Comparison of ENCODE assay signal across 9 mouse cellular contexts in genomic region chr11:98323933-98324332, GRCm38 (mm10). TPM values are rescaled to one million over a fixed set of nuclear protein-coding genes. Genes with fewer than 3 reads are reported as not detected.
DNase-seq lines count a peak whose midpoint lies in the region; ATAC-seq lines count a peak whose summit lies in the region.
"Had no signal": no experiment of that assay in that cellular context is flagged by ENCODE, and none has a peak within 500 bp of the region (broad histone marks: within the 10 kb centered on the region; RNA-seq: fewer than 3 reads in every experiment).

No protein-coding gene starts in this region.

- DNase-seq in hindbrain, embryonic 11.5 days (ENCODE audit: low spot score): peak; percentile 62
- DNase-seq in hindbrain, embryonic 10.5 days (ENCODE audit: low spot score): no peak
- DNase-seq in ES-CJ7 (ENCODE audit: low read depth, low spot score): peak; percentile 71
- peak; percentile 76 to 77 for DNase-seq in kidney, postnatal 4 days
- DNase-seq in natural killer cell, adult 2 months (ENCODE audit: low spot score in 2 of 2): no peak
- DNase-seq in thymus, postnatal 10 days (ENCODE audit: low spot score in 2 of 2): no peak
- no peak for DNase-seq in thymus, postnatal 14 days

- no peak overlapping the region for H3K4me3 ChIP-seq in hindbrain, embryonic 11.5 days (ENCODE audit: low read depth, low read length)
- no peak overlapping the region for H3K4me3 ChIP-seq in hindbrain, embryonic 10.5 days
- H3K4me3 ChIP-seq: limb, embryonic 15.5 days had no signal

- H3K9me3 ChIP-seq in hindbrain, embryonic 11.5 days (ENCODE audit: control insufficient read depth, low read length): no peaks in the 10 kb centered on the region
- no peaks in the 10 kb centered on the region for H3K9me3 ChIP-seq in hindbrain, embryonic 10.5 days
- H3K9me3 ChIP-seq: limb, embryonic 15.5 days had no signal

- H3K9ac ChIP-seq in hindbrain, embryonic 11.5 days (ENCODE audit: low read depth, low read length): no peak overlapping the region
- H3K9ac ChIP-seq: limb, embryonic 15.5 days had no signal

- ATAC-seq in hindbrain, embryonic 11.5 days (ENCODE audit: low FRiP score): no peak
- peak; percentile 50; the same call in 1 of the 2 replicates for ATAC-seq in common myeloid progenitor, adult 5-6 weeks (replicated peaks; ENCODE audit: low read depth, poor library complexity, severe bottlenecking)

- H3K4me2 ChIP-seq in hindbrain, embryonic 11.5 days (replicated peaks; ENCODE audit: low read depth, low read length): no peak overlapping the region
- H3K4me2 ChIP-seq: limb, embryonic 15.5 days had no signal

- under 1% methylated on average over 9 of the region's 9 CpGs for WGBS in hindbrain, embryonic 11.5 days
- WGBS in hindbrain, embryonic 10.5 days: 2% methylated on average over 9 of the region's 9 CpGs

- no peak overlapping the region for H3K27ac ChIP-seq in hindbrain, embryonic 11.5 days (ENCODE audit: low read depth, low read length)
- H3K27ac ChIP-seq in hindbrain, embryonic 10.5 days: no peak overlapping the region
- H3K27ac ChIP-seq: limb, embryonic 15.5 days had no signal

- peaks cover 97% of the 10 kb centered on the region for H3K27me3 ChIP-seq in hindbrain, embryonic 11.5 days (ENCODE audit: control insufficient read depth, insufficient read depth, low read length)
- peaks cover 100% of the 10 kb centered on the region for H3K27me3 ChIP-seq in hindbrain, embryonic 10.5 days (ENCODE audit: insufficient read depth, poor library complexity, severe bottlenecking)

- peaks cover 6% of the 10 kb centered on the region; the same call in 1 of the 2 replicates for H3K4me1 ChIP-seq in hindbrain, embryonic 11.5 days (replicated peaks; ENCODE audit: control insufficient read depth, insufficient read depth, low read length)
- peaks cover 23% of the 10 kb centered on the region for H3K4me1 ChIP-seq in hindbrain, embryonic 10.5 days (replicated peaks)

- H3K36me3 ChIP-seq in hindbrain, embryonic 11.5 days (ENCODE audit: control insufficient read depth, insufficient read depth, low read length): no peaks in the 10 kb centered on the region
- H3K36me3 ChIP-seq in hindbrain, embryonic 10.5 days: no peaks in the 10 kb centered on the region
- H3K36me3 ChIP-seq: limb, embryonic 15.5 days had no signal

RNA-seq across cellular contexts. Expression of gene Neurod2, which starts 5.5 kb away (rescaled TPM):
- polyA plus RNA-seq in hindbrain, embryonic 11.5 days (2014; fragmentation: Nextera tagmentation; extraction: Ambion mirVana): 0.27 and 0.36 TPM in 2 replicates
- polyA plus RNA-seq in hindbrain, embryonic 10.5 days (2016; fragmentation: Nextera tagmentation; extraction: Ambion mirVana): 0.07 and 0.13 TPM in 2 replicates
- not detected in 2 replicates for total RNA-seq in common myeloid progenitor, adult 5-6 weeks (2017)
- polyA plus RNA-seq: limb, embryonic 15.5 days had no signal

RNA-seq across cellular contexts. Expression of gene Ppp1r1b, which starts 24.3 kb away (rescaled TPM):
- 0.29 and 0.70 TPM in 2 replicates for polyA plus RNA-seq in hindbrain, embryonic 11.5 days (2014; fragmentation: Nextera tagmentation; extraction: Ambion mirVana)
- polyA plus RNA-seq in hindbrain, embryonic 10.5 days (2016; fragmentation: Nextera tagmentation; extraction: Ambion mirVana): 1.0 and 1.3 TPM in 2 replicates
- not detected in 2 replicates for total RNA-seq in common myeloid progenitor, adult 5-6 weeks (2017)

RNA-seq across cellular contexts. Expression of gene Stard3, which starts 34.2 kb away (rescaled TPM):
- polyA plus RNA-seq in hindbrain, embryonic 11.5 days (2014; fragmentation: Nextera tagmentation; extraction: Ambion mirVana): 40.1 and 43.2 TPM in 2 replicates
- 55.5 and 57.8 TPM in 2 replicates for polyA plus RNA-seq in hindbrain, embryonic 10.5 days (2016; fragmentation: Nextera tagmentation; extraction: Ambion mirVana)
- 10.2 and 14.2 TPM in 2 replicates for total RNA-seq in common myeloid progenitor, adult 5-6 weeks (2017)

RNA-seq across cellular contexts. Expression of gene Tcap, which starts 59.7 kb away (rescaled TPM):
- polyA plus RNA-seq in hindbrain, embryonic 11.5 days (2014; fragmentation: Nextera tagmentation; extraction: Ambion mirVana): 0.53 and 0.54 TPM in 2 replicates
- 0.17 and 0.29 TPM in 2 replicates for polyA plus RNA-seq in hindbrain, embryonic 10.5 days (2016; fragmentation: Nextera tagmentation; extraction: Ambion mirVana)
- total RNA-seq in common myeloid progenitor, adult 5-6 weeks (2017): not detected in 2 replicates

Comparison
In these comparisons a context has a peak if more than half of its experiments do, and no peak if none do; other contexts are left out.
1. DNase-seq: peak in hindbrain, embryonic 11.5 days (single experiment), ES-CJ7 (single experiment) and kidney, postnatal 4 days (2 of 2); none in hindbrain, embryonic 10.5 days (single experiment), natural killer cell, adult 2 months (0 of 2), thymus, postnatal 10 days (0 of 2) and thymus, postnatal 14 days (single experiment).